Mouse (Mus musculus) liver, postnatal 0 days (tissue): ENCODE data around the gene Snx12.

Experiments
- CTCF ChIP-seq: sonication (generic); IDR thresholded peaks from 2 replicates; pipeline ENCODE4 v1.5.1; 2016; ENCODE audit warnings: antibody characterized with exemption, low read depth
- EP300 ChIP-seq: IDR thresholded peaks from 2 replicates; pipeline ENCODE4 v1.6.1; 2016; ENCODE audit warnings: antibody characterized with exemption, low read depth, mild to moderate bottlenecking

DNA sequence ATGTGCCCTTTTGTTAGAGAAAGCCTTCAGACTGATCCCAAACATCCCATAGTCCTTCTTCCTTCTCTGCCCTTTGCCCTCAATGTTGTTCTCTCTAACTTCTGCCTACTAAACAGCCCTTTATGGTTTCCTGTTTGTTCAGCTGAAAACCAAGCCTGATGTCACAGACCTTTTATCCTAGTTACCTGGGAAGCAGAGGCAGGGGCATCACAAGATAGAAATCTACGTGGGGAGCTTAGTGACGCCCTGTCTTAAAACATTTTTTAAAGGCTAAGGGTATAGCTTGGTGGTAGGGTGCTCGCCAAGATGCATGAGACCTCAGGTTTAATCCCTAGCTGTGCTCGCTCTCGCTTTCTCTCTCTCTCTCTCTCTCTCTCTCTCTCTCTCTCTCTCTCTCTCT lies 74.9 kb downstream of the Snx12 start:
- TF ChIP-seq CTCF (no peak), EP300 (no peak)
